Mouse (Mus musculus) heart, adult 2 months (tissue): Measurements from ENCODE around the gene Trpv2.

Experiments
- CTCF ChIP-seq: fragments of 200-600 bp; IDR thresholded peaks from 2 replicates; pipeline ENCODE4 v1.8.1; 2022; ENCODE audit warnings: antibody characterized with exemption, mild to moderate bottlenecking, moderate library complexity
- EP300 ChIP-seq: fragments of 200-500 bp; IDR thresholded peaks from 2 replicates; pipeline ENCODE4 v1.6.1; 2011; ENCODE audit warnings: low read depth, low read length, control low read depth; ENCODE audit not compliant: insufficient read depth
- POLR2A ChIP-seq: fragments of 200-500 bp; IDR thresholded peaks from 2 replicates; pipeline ENCODE4 v1.6.1; 2011; ENCODE audit warnings: mild to moderate bottlenecking, low read depth, low read length, control low read depth; ENCODE audit not compliant: insufficient read depth

- TF ChIP-seq CTCF (no peak), POLR2A (no peak), EP300 (no peak)
Measured at GRCm38 (mm10) chr11:62608826-62609675, 34.8 kb downstream of the Trpv2 start.
